Mouse (Mus musculus): ENCODE results near the gene Togaram2.
A peak's percentile ranks its signal among the peaks of the same experiment; 100 is the strongest.
"Not testable (repeated sequence)": the region's sequence is repeated elsewhere in the genome, so short reads cannot be mapped to it uniquely, and the experiment has no call there.

The Togaram2 gene

GRCm38 (mm10) chr17:71673092-71673491 lies at the start of gene Togaram2:
Gene Togaram2, plus strand, starts transcription at chr17:71673261.
- no peak for DNase-seq (ENCODE audit: extremely low read depth, insufficient read length, low spot score)

- no peak for DNase-seq (ENCODE audit: extremely low read depth, insufficient read length, low spot score)
Observed at GRCm38 (mm10) chr17:71631806-71632205, 41.3 kb upstream of the Togaram2 start.

- DNase-seq (ENCODE audit: extremely low read depth, insufficient read length, low spot score), result no peak
Observed at GRCm38 (mm10) chr17:71633350-71633749, 39.7 kb upstream of the Togaram2 start.

GRCm38 (mm10) chr17:71636786-71637185 lies 36.3 kb upstream of the Togaram2 start:
- DNase-seq (ENCODE audit: extremely low read depth, insufficient read length, low spot score), result no peak

- no peak for DNase-seq (ENCODE audit: extremely low read depth, insufficient read length, low spot score)
Observed at GRCm38 (mm10) chr17:71637750-71638265, 35.3 kb upstream of the Togaram2 start.

- DNase-seq (ENCODE audit: extremely low read depth, insufficient read length, low spot score), result not testable (repeated sequence)
Observed at GRCm38 (mm10) chr17:71639056-71639455, 34.0 kb upstream of the Togaram2 start.

GRCm38 (mm10) chr17:71640421-71641085 lies 32.5 kb upstream of the Togaram2 start:
- DNase-seq (ENCODE audit: extremely low read depth, insufficient read length, low spot score), result no peak

- DNase-seq (ENCODE audit: extremely low read depth, insufficient read length, low spot score), result no peak
Observed at GRCm38 (mm10) chr17:71642190-71642589, 30.9 kb upstream of the Togaram2 start.

GRCm38 (mm10) chr17:71650011-71650410 lies 23.1 kb upstream of the Togaram2 start:
- DNase-seq (ENCODE audit: extremely low read depth, insufficient read length, low spot score), result no peak

GRCm38 (mm10) chr17:71652495-71652894 lies 20.6 kb upstream of the Togaram2 start:
- no peak for DNase-seq (ENCODE audit: extremely low read depth, insufficient read length, low spot score)

- no peak for DNase-seq (ENCODE audit: extremely low read depth, insufficient read length, low spot score)
Observed at GRCm38 (mm10) chr17:71652934-71653333, 20.1 kb upstream of the Togaram2 start.

- DNase-seq (ENCODE audit: extremely low read depth, insufficient read length, low spot score), result no peak
Observed at GRCm38 (mm10) chr17:71657521-71657920, 15.5 kb upstream of the Togaram2 start.

- no peak for DNase-seq (ENCODE audit: extremely low read depth, insufficient read length, low spot score)
Observed at GRCm38 (mm10) chr17:71658666-71659065, 14.4 kb upstream of the Togaram2 start.

- DNase-seq (ENCODE audit: extremely low read depth, insufficient read length, low spot score), result no peak
Observed at GRCm38 (mm10) chr17:71660390-71660789, 12.7 kb upstream of the Togaram2 start.

GRCm38 (mm10) chr17:71662751-71663250 lies 10.3 kb upstream of the Togaram2 start:
- peak; percentile 60 for DNase-seq (ENCODE audit: extremely low read depth, insufficient read length, low spot score)

- no peak for DNase-seq (ENCODE audit: extremely low read depth, insufficient read length, low spot score)
Observed at GRCm38 (mm10) chr17:71663491-71663890, 9.6 kb upstream of the Togaram2 start.

- DNase-seq (ENCODE audit: extremely low read depth, insufficient read length, low spot score), result no peak
Observed at GRCm38 (mm10) chr17:71664172-71664571, 8.9 kb upstream of the Togaram2 start.

GRCm38 (mm10) chr17:71665201-71665600 lies 7.9 kb upstream of the Togaram2 start:
- no peak for DNase-seq (ENCODE audit: extremely low read depth, insufficient read length, low spot score)

- DNase-seq (ENCODE audit: extremely low read depth, insufficient read length, low spot score), result no peak
Observed at GRCm38 (mm10) chr17:71669511-71669910, 3.5 kb upstream of the Togaram2 start.

- peak; percentile 32 for DNase-seq (ENCODE audit: extremely low read depth, insufficient read length, low spot score)
Observed at GRCm38 (mm10) chr17:71671840-71672546, 1.1 kb upstream of the Togaram2 start.

- no peak for DNase-seq (ENCODE audit: extremely low read depth, insufficient read length, low spot score)
Observed at GRCm38 (mm10) chr17:71673936-71674335, 875 bp downstream of the Togaram2 start.

GRCm38 (mm10) chr17:71674886-71675285 lies 1.8 kb downstream of the Togaram2 start:
- DNase-seq (ENCODE audit: extremely low read depth, insufficient read length, low spot score), result no peak
